In genomic region chr6:71678891-71679290, GRCm38 (mm10) we compare ENCODE assay signal across 12 mouse cellular contexts. TPM values are rescaled to one million over a fixed set of nuclear protein-coding genes. Genes with fewer than 3 reads are reported as not detected.
DNase-seq lines count a peak whose midpoint lies in the region; ATAC-seq and TF ChIP-seq lines count a peak whose summit lies in the region.
"Had no signal": no experiment of that assay in that cellular context is flagged by ENCODE, and none has a peak within 500 bp of the region (broad histone marks: within the 10 kb centered on the region; RNA-seq: fewer than 3 reads in every experiment).

No protein-coding gene starts in this region.

- in situ Hi-C loops in ES-E14 (cut with MboI; ENCODE audit: low sequenced_read_pairs in 2 of 2, unreplicated experiment in 2 of 2), result no loop called here

- ATAC-seq in liver, postnatal 0 days, result no peak
- no peak for ATAC-seq in liver, embryonic 12.5 days
- ATAC-seq in erythroid progenitor cell, adult 5-6 weeks (replicated peaks; ENCODE audit: low FRiP score, poor library complexity, severe bottlenecking), result peak; percentile 63; the same call in 1 of the 2 replicates
- no peak for ATAC-seq in midbrain, embryonic 11.5 days (ENCODE audit: low FRiP score)

- DNase-seq in embryo, embryonic 10 days (ENCODE audit: low spot score), result peak; percentile 36
- DNase-seq in embryo, embryonic 9.5 days (ENCODE audit: extremely low spot score), result no peak
- DNase-seq in liver, postnatal 0 days, result no peak
- peak; percentile 55 for DNase-seq in ES-E14 (ENCODE audit: low read depth, low spot score)
- no peak for DNase-seq in T-cell, adult 2 months (ENCODE audit: low spot score)
- no peak for DNase-seq in midbrain, embryonic 11.5 days (ENCODE audit: low spot score, missing footprints)
- DNase-seq: adrenal gland, adult 8-10 months; gastrocnemius, postnatal 10 days had no signal

- H3K36me3 ChIP-seq in liver, postnatal 0 days (replicated peaks; ENCODE audit: insufficient read depth, low read length), result no peaks in the 10 kb centered on the region
- H3K36me3 ChIP-seq in liver, embryonic 12.5 days, result no peaks in the 10 kb centered on the region
- no peaks in the 10 kb centered on the region for H3K36me3 ChIP-seq in ES-E14 (ENCODE audit: control insufficient read depth, insufficient read depth, low read length, poor library complexity, severe bottlenecking)
- H3K36me3 ChIP-seq in midbrain, embryonic 11.5 days (ENCODE audit: control insufficient read depth, insufficient read depth, low read length), result no peaks in the 10 kb centered on the region
- H3K36me3 ChIP-seq: liver, embryonic 15.5 days had no signal

- 60% methylated on average over 7 of the region's 7 CpGs for WGBS in liver, postnatal 0 days (ENCODE audit: insufficient replicate concordance)
- 50% methylated on average over 7 of the region's 7 CpGs for WGBS in liver, embryonic 12.5 days (ENCODE audit: insufficient replicate concordance)
- WGBS in midbrain, embryonic 11.5 days, result 63% methylated on average over 7 of the region's 7 CpGs

- H3K4me2 ChIP-seq in liver, postnatal 0 days (ENCODE audit: low read depth, low read length), result no peak overlapping the region
- no peak overlapping the region for H3K4me2 ChIP-seq in liver, embryonic 12.5 days
- no peak overlapping the region for H3K4me2 ChIP-seq in midbrain, embryonic 11.5 days
- H3K4me2 ChIP-seq: liver, embryonic 15.5 days had no signal

- peak; percentile 68 for TF ChIP-seq CTCF in liver, postnatal 0 days (IDR thresholded peaks at IDR 0.05; ENCODE audit: low read depth)

- H3K27me3 ChIP-seq in liver, postnatal 0 days (ENCODE audit: insufficient read depth, low read length), result no peaks in the 10 kb centered on the region
- H3K27me3 ChIP-seq in liver, embryonic 12.5 days (replicated peaks), result peaks cover 9% of the 10 kb centered on the region
- H3K27me3 ChIP-seq in midbrain, embryonic 11.5 days (ENCODE audit: control insufficient read depth, insufficient read depth, low read length), result no peaks in the 10 kb centered on the region

- H3K4me3 ChIP-seq in liver, postnatal 0 days (ENCODE audit: low read depth, low read length), result no peak overlapping the region
- H3K4me3 ChIP-seq in liver, embryonic 12.5 days, result no peak overlapping the region
- no peak overlapping the region for H3K4me3 ChIP-seq in ES-E14 (ENCODE audit: insufficient read depth in 1 of 2, low read depth in 1 of 2, low read length in 2 of 2, poor library complexity in 1 of 2, severe bottlenecking in 1 of 2)
- no peak overlapping the region for H3K4me3 ChIP-seq in midbrain, embryonic 11.5 days (ENCODE audit: low read depth, low read length)
- H3K4me3 ChIP-seq: liver, embryonic 15.5 days had no signal

- H3K4me1 ChIP-seq in liver, postnatal 0 days (ENCODE audit: insufficient read depth), result no peaks in the 10 kb centered on the region
- 0 out of 2 replicates have a peak, but pooled peaks cover under 1% of the 10 kb centered on the region for H3K4me1 ChIP-seq in liver, embryonic 12.5 days
- no peaks in the 10 kb centered on the region for H3K4me1 ChIP-seq in ES-E14 (ENCODE audit: control insufficient read depth in 2 of 2, insufficient read depth in 2 of 2, low read length in 2 of 2, poor library complexity in 1 of 2)
- H3K4me1 ChIP-seq in midbrain, embryonic 11.5 days (ENCODE audit: control insufficient read depth, insufficient read depth, low read length), result no peaks in the 10 kb centered on the region
- H3K4me1 ChIP-seq: liver, embryonic 15.5 days had no signal

- TF ChIP-seq EP300 in liver, postnatal 0 days (IDR thresholded peaks at IDR 0.05; ENCODE audit: low read depth), result no peak

- no peak overlapping the region for H3K27ac ChIP-seq in liver, postnatal 0 days (ENCODE audit: low read depth)
- H3K27ac ChIP-seq in liver, embryonic 12.5 days, result no peak overlapping the region
- no peak overlapping the region for H3K27ac ChIP-seq in ES-E14 (ENCODE audit: insufficient read depth, low read depth, low read length, poor library complexity, severe bottlenecking)
- H3K27ac ChIP-seq in midbrain, embryonic 11.5 days (ENCODE audit: low read depth, low read length), result no peak overlapping the region
- H3K27ac ChIP-seq: liver, embryonic 15.5 days had no signal

- H3K9me3 ChIP-seq in liver, postnatal 0 days (ENCODE audit: low read length), result no peaks in the 10 kb centered on the region
- no peaks in the 10 kb centered on the region for H3K9me3 ChIP-seq in liver, embryonic 12.5 days (replicated peaks)
- H3K9me3 ChIP-seq in ES-E14 (ENCODE audit: control insufficient read depth, insufficient read depth, low read depth, low read length), result no peaks in the 10 kb centered on the region
- no peaks in the 10 kb centered on the region for H3K9me3 ChIP-seq in midbrain, embryonic 11.5 days (ENCODE audit: control insufficient read depth, low read length)
- H3K9me3 ChIP-seq: liver, embryonic 15.5 days had no signal

- no peak overlapping the region for H3K9ac ChIP-seq in liver, postnatal 0 days (replicated peaks)
- no peak overlapping the region for H3K9ac ChIP-seq in liver, embryonic 12.5 days
- H3K9ac ChIP-seq in ES-E14 (ENCODE audit: insufficient read depth, low read depth, low read length, poor library complexity, severe bottlenecking), result no peak overlapping the region
- no peak overlapping the region for H3K9ac ChIP-seq in midbrain, embryonic 11.5 days (ENCODE audit: low read length)
- H3K9ac ChIP-seq: liver, embryonic 15.5 days had no signal

TF ChIP-seq in ES-E14, 5 proteins besides CTCF, POLR2A, EP300 and RAD21:
- TF ChIP-seq CHD2 (IDR thresholded peaks at IDR 0.05; ENCODE audit: low read depth, low read length), result no peak
- no peak for TF ChIP-seq MAFK (IDR thresholded peaks at IDR 0.05; ENCODE audit: insufficient read depth, low read depth, low read length)
- no peak for TF ChIP-seq ZC3H11A (IDR thresholded peaks at IDR 0.05; ENCODE audit: borderline replicate concordance, low read depth, low read length)
- TF ChIP-seq HCFC1 (IDR thresholded peaks at IDR 0.05; ENCODE audit: borderline replicate concordance, insufficient read depth, low read length), result no peak
- TF ChIP-seq ZNF384 (IDR thresholded peaks at IDR 0.05; ENCODE audit: low read depth, low read length), result no peak

RNA-seq across cellular contexts. Expression of gene Reep1, which starts 28.5 kb away (rescaled TPM):
- polyA plus RNA-seq in liver, postnatal 0 days (2015; fragmentation: Nextera tagmentation; extraction: Ambion mirVana), result 1.9 and 2.3 TPM in 2 replicates
- 5.6 and 5.9 TPM in 2 replicates for polyA plus RNA-seq in liver, embryonic 12.5 days (2016; fragmentation: Nextera tagmentation; extraction: Ambion mirVana)
- 6.9 and 8.9 TPM in 2 replicates for total RNA-seq in ES-E14 (2012; rRNA removed)
- total RNA-seq in erythroid progenitor cell, adult 5-6 weeks (2015; ENCODE audit: low replicate concordance), result not detected in 2 replicates
- total RNA-seq in erythroid progenitor cell, adult 5-6 weeks (2017; ENCODE audit: low replicate concordance), result not detected in 2 replicates
- 72.1 TPM in 2 replicates for polyA plus RNA-seq in midbrain, embryonic 11.5 days (2014; fragmentation: Nextera tagmentation; extraction: Ambion mirVana)
- total RNA-seq: monocyte, adult 5-6 weeks had no signal

RNA-seq across cellular contexts. Expression of gene Kdm3a, which starts 46.1 kb away (rescaled TPM):
- 6.6 and 8.8 TPM in 2 replicates for polyA plus RNA-seq in liver, postnatal 0 days (2015; fragmentation: Nextera tagmentation; extraction: Ambion mirVana)
- polyA plus RNA-seq in liver, embryonic 12.5 days (2016; fragmentation: Nextera tagmentation; extraction: Ambion mirVana), result 22.6 and 24.5 TPM in 2 replicates
- 124 and 125 TPM in 2 replicates for total RNA-seq in ES-E14 (2012; rRNA removed)
- total RNA-seq in erythroid progenitor cell, adult 5-6 weeks (2015; ENCODE audit: low replicate concordance), result 40.2 and 46.9 TPM in 2 replicates
- 39.4 and 67.0 TPM in 2 replicates for total RNA-seq in erythroid progenitor cell, adult 5-6 weeks (2017; ENCODE audit: low replicate concordance)
- 59.1 and 69.2 TPM in 2 replicates for polyA plus RNA-seq in midbrain, embryonic 11.5 days (2014; fragmentation: Nextera tagmentation; extraction: Ambion mirVana)

Comparison
In these comparisons a context has a peak if more than half of its experiments do, and no peak if none do; other contexts are left out.
1. DNase-seq: peak in embryo, embryonic 10 days (single experiment) and ES-E14 (single experiment); none in embryo, embryonic 9.5 days (single experiment), liver, postnatal 0 days (single experiment), T-cell, adult 2 months (single experiment) and midbrain, embryonic 11.5 days (single experiment).
2. RNA of gene Reep1, which starts 28.5 kb away (polyA plus RNA-seq): 72.1 TPM in midbrain, embryonic 11.5 days; 5.6 to 5.9 TPM in liver, embryonic 12.5 days and 1.9 to 2.3 TPM in liver, postnatal 0 days; every median in the first group is over 10 times any median in the second.